Mouse (Mus musculus): Measurements from ENCODE around the gene Herc6. TPM values are rescaled to one million over a fixed set of nuclear protein-coding genes. Genes with fewer than 3 reads are reported as not detected.

Gene Herc6
- polyA plus RNA-seq, 1 experiment from 2014 or later, result 2.4 TPM

- ATAC-seq (replicated peaks; ENCODE audit: low FRiP score, low TSS enrichment, low read depth) (no peak), DNase-seq (ENCODE audit: low spot score) (no peak)
- Histone ChIP-seq H3K4me3 (ENCODE audit: low read depth, low read length) (no peak overlapping the region), H3K4me1 (replicated peaks; ENCODE audit: control insufficient read depth, insufficient read depth, low read length) (no peaks in the 10 kb centered on the region), H3K36me3 (ENCODE audit: control insufficient read depth, insufficient read depth, low read length) (no peaks in the 10 kb centered on the region), H3K9ac (ENCODE audit: low read length) (no peak overlapping the region), H3K9me3 (ENCODE audit: control insufficient read depth, low read length) (0 out of 2 replicates have a peak, but pooled peaks cover 3% of the 10 kb centered on the region), H3K27ac (ENCODE audit: low read depth) (no peak overlapping the region), H3K27me3 (replicated peaks; ENCODE audit: control insufficient read depth, insufficient read depth, low read length) (no peaks in the 10 kb centered on the region), H3K4me2 (ENCODE audit: low read length) (no peak overlapping the region)
- 89% methylated on average over 1 of the region's 1 CpGs for WGBS
Measured at GRCm38 (mm10) chr6:57563454-57563853, 17.3 kb upstream of the Herc6 start.

GRCm38 (mm10) chr6:57565452-57565851, 15.3 kb upstream of the Herc6 start:
- ATAC-seq (replicated peaks; ENCODE audit: low FRiP score, low TSS enrichment, low read depth), result no peak
- Histone ChIP-seq H3K27me3 (replicated peaks; ENCODE audit: control insufficient read depth, insufficient read depth, low read length) (no peaks in the 10 kb centered on the region), H3K4me3 (ENCODE audit: low read depth, low read length) (no peak overlapping the region), H3K27ac (ENCODE audit: low read depth) (no peak overlapping the region), H3K4me1 (replicated peaks; ENCODE audit: control insufficient read depth, insufficient read depth, low read length) (no peaks in the 10 kb centered on the region), H3K4me2 (ENCODE audit: low read length) (no peak overlapping the region), H3K9ac (ENCODE audit: low read length) (no peak overlapping the region), H3K9me3 (ENCODE audit: control insufficient read depth, low read length) (0 out of 2 replicates have a peak, but pooled peaks cover 3% of the 10 kb centered on the region), H3K36me3 (ENCODE audit: control insufficient read depth, insufficient read depth, low read length) (no peaks in the 10 kb centered on the region)
- WGBS, result 94% methylated on average over 7 of the region's 7 CpGs
- no peak for DNase-seq (ENCODE audit: low spot score)

- H3K36me3 ChIP-seq (ENCODE audit: control insufficient read depth, insufficient read depth, low read length), result no peaks in the 10 kb centered on the region
- no peak for DNase-seq (ENCODE audit: low spot score)
- no peaks in the 10 kb centered on the region for H3K4me1 ChIP-seq (replicated peaks; ENCODE audit: control insufficient read depth, insufficient read depth, low read length)
- H3K4me3 ChIP-seq (ENCODE audit: low read depth, low read length), result no peak overlapping the region
- H3K9ac ChIP-seq (ENCODE audit: low read length), result no peak overlapping the region
- ATAC-seq (replicated peaks; ENCODE audit: low FRiP score, low TSS enrichment, low read depth), result no peak
- no peak overlapping the region for H3K27ac ChIP-seq (ENCODE audit: low read depth)
- no peaks in the 10 kb centered on the region for H3K9me3 ChIP-seq (ENCODE audit: control insufficient read depth, low read length)
- H3K27me3 ChIP-seq (replicated peaks; ENCODE audit: control insufficient read depth, insufficient read depth, low read length), result no peaks in the 10 kb centered on the region
- H3K4me2 ChIP-seq (ENCODE audit: low read length), result no peak overlapping the region
- 88% methylated on average over 2 of the region's 2 CpGs for whole genome bisulfite sequencing
Measured at GRCm38 (mm10) chr6:57567630-57568029, 13.2 kb upstream of the Herc6 start.

GRCm38 (mm10) chr6:57570170-57570974, 10.4 kb upstream of the Herc6 start:
- H3K27me3 ChIP-seq (replicated peaks; ENCODE audit: control insufficient read depth, insufficient read depth, low read length), result no peaks in the 10 kb centered on the region
- no peaks in the 10 kb centered on the region for H3K36me3 ChIP-seq (ENCODE audit: control insufficient read depth, insufficient read depth, low read length)
- H3K9me3 ChIP-seq (ENCODE audit: control insufficient read depth, low read length), result no peaks in the 10 kb centered on the region
- no peak overlapping the region for H3K4me3 ChIP-seq (ENCODE audit: low read depth, low read length)
- DNase-seq (ENCODE audit: low spot score) (peak; percentile 57), ATAC-seq (replicated peaks; ENCODE audit: low FRiP score, low TSS enrichment, low read depth) (no peak; the same call in 1 of the 2 replicates)
- WGBS, result 18% methylated on average over 6 of the region's 6 CpGs
- H3K4me1 ChIP-seq (replicated peaks; ENCODE audit: control insufficient read depth, insufficient read depth, low read length), result no peaks in the 10 kb centered on the region
- H3K27ac ChIP-seq (ENCODE audit: low read depth), result no peak overlapping the region
- H3K9ac ChIP-seq (ENCODE audit: low read length), result no peak overlapping the region
- H3K4me2 ChIP-seq (ENCODE audit: low read length), result no peak overlapping the region

GRCm38 (mm10) chr6:57571587-57571986, 9.2 kb upstream of the Herc6 start:
- Histone ChIP-seq H3K36me3 (ENCODE audit: control insufficient read depth, insufficient read depth, low read length) (no peaks in the 10 kb centered on the region), H3K9me3 (ENCODE audit: control insufficient read depth, low read length) (no peaks in the 10 kb centered on the region), H3K4me2 (ENCODE audit: low read length) (no peak overlapping the region), H3K27me3 (replicated peaks; ENCODE audit: control insufficient read depth, insufficient read depth, low read length) (no peaks in the 10 kb centered on the region), H3K4me3 (ENCODE audit: low read depth, low read length) (no peak overlapping the region), H3K4me1 (replicated peaks; ENCODE audit: control insufficient read depth, insufficient read depth, low read length) (no peaks in the 10 kb centered on the region), H3K9ac (ENCODE audit: low read length) (no peak overlapping the region), H3K27ac (ENCODE audit: low read depth) (no peak overlapping the region)
- no peak for DNase-seq (ENCODE audit: low spot score)
- no peak for ATAC-seq (replicated peaks; ENCODE audit: low FRiP score, low TSS enrichment, low read depth)

GRCm38 (mm10) chr6:57581595-57581994, 795 bp downstream of the Herc6 start:
- WGBS, result 85% methylated on average over 12 of the region's 12 CpGs
- H3K4me1 ChIP-seq (replicated peaks; ENCODE audit: control insufficient read depth, insufficient read depth, low read length), result no peaks in the 10 kb centered on the region
- peak overlapping the region; percentile 58; the same call in 1 of the 2 replicates for H3K9ac ChIP-seq (ENCODE audit: low read length)
- H3K4me3 ChIP-seq (ENCODE audit: low read depth, low read length), result peak overlapping the region; percentile 62
- no peak for ATAC-seq (replicated peaks; ENCODE audit: low FRiP score, low TSS enrichment, low read depth)
- H3K36me3 ChIP-seq (ENCODE audit: control insufficient read depth, insufficient read depth, low read length), result no peaks in the 10 kb centered on the region
- no peak overlapping the region; the same call in 1 of the 2 replicates for H3K27ac ChIP-seq (ENCODE audit: low read depth)
- H3K27me3 ChIP-seq (replicated peaks; ENCODE audit: control insufficient read depth, insufficient read depth, low read length), result no peaks in the 10 kb centered on the region
- peak overlapping the region; percentile 90 for H3K4me2 ChIP-seq (ENCODE audit: low read length)
- no peak for DNase-seq (ENCODE audit: low spot score)
- H3K9me3 ChIP-seq (ENCODE audit: control insufficient read depth, low read length), result no peaks in the 10 kb centered on the region

GRCm38 (mm10) chr6:57582356-57582755, 1.6 kb downstream of the Herc6 start:
- no peak overlapping the region for H3K9ac ChIP-seq (ENCODE audit: low read length)
- no peak for ATAC-seq (replicated peaks; ENCODE audit: low FRiP score, low TSS enrichment, low read depth)
- H3K4me1 ChIP-seq (replicated peaks; ENCODE audit: control insufficient read depth, insufficient read depth, low read length), result no peaks in the 10 kb centered on the region
- H3K27ac ChIP-seq (ENCODE audit: low read depth), result no peak overlapping the region
- H3K9me3 ChIP-seq (ENCODE audit: control insufficient read depth, low read length), result no peaks in the 10 kb centered on the region
- DNase-seq (ENCODE audit: low spot score), result no peak
- no peaks in the 10 kb centered on the region for H3K27me3 ChIP-seq (replicated peaks; ENCODE audit: control insufficient read depth, insufficient read depth, low read length)
- no peaks in the 10 kb centered on the region for H3K36me3 ChIP-seq (ENCODE audit: control insufficient read depth, insufficient read depth, low read length)
- no peak overlapping the region for H3K4me3 ChIP-seq (ENCODE audit: low read depth, low read length)
- no peak overlapping the region for H3K4me2 ChIP-seq (ENCODE audit: low read length)
- 74% methylated on average over 4 of the region's 4 CpGs for WGBS

GRCm38 (mm10) chr6:57605546-57606307, 24.9 kb downstream of the Herc6 start:
- no peaks in the 10 kb centered on the region for H3K27me3 ChIP-seq (replicated peaks; ENCODE audit: control insufficient read depth, insufficient read depth, low read length)
- ATAC-seq (replicated peaks; ENCODE audit: low FRiP score, low TSS enrichment, low read depth), result no peak
- no peak for DNase-seq (ENCODE audit: low spot score)
- 90% methylated on average over 7 of the region's 7 CpGs for WGBS
- no peak overlapping the region for H3K27ac ChIP-seq (ENCODE audit: low read depth)
- H3K9ac ChIP-seq (ENCODE audit: low read length), result no peak overlapping the region
- no peaks in the 10 kb centered on the region for H3K4me1 ChIP-seq (replicated peaks; ENCODE audit: control insufficient read depth, insufficient read depth, low read length)
- no peaks in the 10 kb centered on the region for H3K36me3 ChIP-seq (ENCODE audit: control insufficient read depth, insufficient read depth, low read length)
- H3K4me2 ChIP-seq (ENCODE audit: low read length), result no peak overlapping the region
- no peaks in the 10 kb centered on the region for H3K9me3 ChIP-seq (ENCODE audit: control insufficient read depth, low read length)
- no peak overlapping the region for H3K4me3 ChIP-seq (ENCODE audit: low read depth, low read length)
